Mouse (Mus musculus) midbrain, postnatal 0 days (tissue): ENCODE results near the gene Gm43518. TPM values are rescaled to one million over a fixed set of nuclear protein-coding genes. Genes with fewer than 3 reads are reported as not detected.

Experiments used
- ATAC-seq: fragments of 200-750 bp; cut with Nextera tagmentation; 2 replicates; pipeline ENCODE4 v1.8.0; 2017; ENCODE audit warnings: moderate number of reproducible peaks, mild to moderate bottlenecking, moderate TSS enrichment, moderate library complexity; ENCODE audit not compliant: low FRiP score
- DNase-seq: peaks from one replicate; pipeline ENCODE4 v3.0.0-alpha.2; 2015; ENCODE audit warnings: low spot score
- H3K27ac ChIP-seq: fragments of 300-500 bp; sonication (generic); 2 replicates; pipeline ENCODE4 v1.5.1; 2014; ENCODE audit warnings: low read depth, mild to moderate bottlenecking, low read length, mixed read lengths
- H3K27me3 ChIP-seq: fragments of 300-500 bp; sonication (generic); 2 replicates; pipeline ENCODE4 v1.6.1; 2014; ENCODE audit warnings: low read length, control low read depth, mixed read lengths; ENCODE audit not compliant: insufficient read depth
- H3K36me3 ChIP-seq: fragments of 300-500 bp; sonication (generic); 2 replicates; pipeline ENCODE4 v1.6.1; 2014; ENCODE audit warnings: low read length, control low read depth, mixed read lengths; ENCODE audit not compliant: insufficient read depth
- H3K4me1 ChIP-seq: fragments of 300-500 bp; sonication (generic); 2 replicates; pipeline ENCODE4 v1.6.1; 2014; ENCODE audit warnings: mild to moderate bottlenecking, control low read depth, antibody characterized with exemption, low read length, mixed read lengths; ENCODE audit not compliant: insufficient read depth
- H3K4me2 ChIP-seq: fragments of 300-500 bp; sonication (generic); 2 replicates; pipeline ENCODE4 v1.6.1; 2014; ENCODE audit warnings: low read depth, mild to moderate bottlenecking, low read length, mixed read lengths; ENCODE audit not compliant: poor library complexity, severe bottlenecking
- H3K4me3 ChIP-seq: fragments of 300-500 bp; sonication (generic); 2 replicates; pipeline ENCODE4 v1.5.1; 2014; ENCODE audit warnings: low read depth, mild to moderate bottlenecking, low read length, moderate library complexity
- H3K9ac ChIP-seq: fragments of 300-500 bp; sonication (generic); replicated peaks from 2 replicates; pipeline ENCODE4 v1.6.1; 2014; ENCODE audit warnings: mild to moderate bottlenecking, low read length, moderate library complexity, mixed read lengths; ENCODE audit not compliant: poor library complexity, severe bottlenecking
- H3K9me3 ChIP-seq: fragments of 300-500 bp; sonication (generic); 2 replicates; pipeline ENCODE4 v1.6.1; 2016; ENCODE audit warnings: low read length, control low read depth
- CTCF ChIP-seq: IDR thresholded peaks from 2 replicates; pipeline ENCODE4 v1.5.1; 2016; ENCODE audit warnings: antibody characterized with exemption, mild to moderate bottlenecking
- WGBS: fragments of 180-500 bp; shearing (Covaris S2); extraction: QIAGEN DNeasy Blood & Tissue Kit; methylation state at CpG from one replicate; pipeline ENCODE4 v1.1.7; 2014; 5-methylcytosine and 5-hydroxymethylcytosine counted together
- polyA plus RNA-seq: library from polyadenylated mRNA; unstranded; fragments of >200 nt; fragmentation: Nextera tagmentation; extraction: Ambion mirVana; gene quantifications from 2 replicates; pipeline ENCODE4 v1.2.1, GENCODE M21; 2015
- total RNA-seq: library from RNA; depleted of rRNA; stranded (reverse); fragments of >200 nt; gene quantifications from 2 replicates; pipeline ENCODE4 v1.2.3, GENCODE M21; 2014; rRNA removed

The Gm43518 gene
- total RNA-seq (6.0 TPM in 1 of 2 replicates, not detected in the other), polyA plus RNA-seq (2.7 and 2.8 TPM in 2 replicates)

DNA sequence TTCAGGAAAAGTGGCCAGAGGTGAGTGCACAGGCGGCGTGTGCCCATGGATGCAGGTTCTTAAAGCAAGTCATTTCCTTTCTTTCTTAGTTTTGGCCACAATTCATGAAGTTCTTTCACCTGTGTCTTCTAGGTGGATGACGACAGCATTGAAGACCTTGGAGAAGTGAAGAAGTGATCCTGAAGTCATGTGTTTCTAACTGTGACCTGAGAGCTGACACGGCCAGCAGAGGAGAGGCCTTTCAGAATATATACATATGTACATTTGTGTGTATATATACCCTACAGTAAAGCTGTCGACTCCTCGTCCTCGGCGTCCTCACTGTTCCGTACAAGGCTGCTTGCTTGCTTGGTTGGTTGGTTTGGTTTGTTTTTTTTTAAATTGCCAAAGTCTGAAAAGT is at the start of gene Gm43518:
Gene Gm43518, plus strand, starts transcription at position 301 of the 400 bp plus-strand sequence.
- H3K4me3 ChIP-seq: no peak within 1 kb of the TSS
- DNase-seq (no peak), ATAC-seq (no peak)
- 96% methylated on average over 9 of the region's 9 CpGs for WGBS
- H3K9me3 ChIP-seq: no peaks in the 10 kb centered on the region
- H3K36me3 ChIP-seq: peaks cover 46% of the 10 kb centered on the region
- no peak within 1 kb of the TSS for H3K9ac ChIP-seq
- no peak for TF ChIP-seq CTCF
- no peak within 1 kb of the TSS for H3K4me2 ChIP-seq
- 0 out of 2 replicates have a peak, but pooled peaks cover 2% of the 10 kb centered on the region for H3K4me1 ChIP-seq
- no peak within 1 kb of the TSS for H3K27ac ChIP-seq
- no peaks in the 10 kb centered on the region for H3K27me3 ChIP-seq

DNA sequence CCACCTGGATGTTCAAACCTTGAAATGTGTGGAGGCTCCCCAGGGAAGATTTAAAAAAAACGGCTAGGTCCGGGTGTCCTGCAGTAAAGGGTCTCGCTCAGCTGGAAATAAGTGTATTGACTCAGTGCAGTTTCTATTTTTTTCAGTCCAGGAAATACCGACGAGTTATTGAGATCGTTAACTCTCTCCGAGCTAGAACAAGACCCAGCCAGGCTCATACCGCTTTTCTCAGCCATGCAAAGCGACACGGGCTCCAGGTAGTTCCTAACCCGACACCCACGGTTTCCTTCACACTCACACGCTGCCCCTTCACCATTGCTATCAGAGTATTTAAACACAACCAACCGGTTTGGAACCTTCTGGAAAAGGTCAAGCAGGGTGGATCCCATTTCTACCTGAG is 49.2 kb upstream of the Gm43518 start:
- 69% methylated on average over 14 of the region's 14 CpGs for WGBS
- DNase-seq: no peak
- ATAC-seq: no peak
- no peak for TF ChIP-seq CTCF
- Histone ChIP-seq H3K27me3 (no peaks in the 10 kb centered on the region), H3K36me3 (no peaks in the 10 kb centered on the region), H3K4me2 (no peak overlapping the region; the same call in 1 of the 2 replicates), H3K9me3 (no peaks in the 10 kb centered on the region), H3K9ac (no peak overlapping the region), H3K27ac (no peak overlapping the region), H3K4me1 (no peaks in the 10 kb centered on the region), H3K4me3 (no peak overlapping the region)

DNA sequence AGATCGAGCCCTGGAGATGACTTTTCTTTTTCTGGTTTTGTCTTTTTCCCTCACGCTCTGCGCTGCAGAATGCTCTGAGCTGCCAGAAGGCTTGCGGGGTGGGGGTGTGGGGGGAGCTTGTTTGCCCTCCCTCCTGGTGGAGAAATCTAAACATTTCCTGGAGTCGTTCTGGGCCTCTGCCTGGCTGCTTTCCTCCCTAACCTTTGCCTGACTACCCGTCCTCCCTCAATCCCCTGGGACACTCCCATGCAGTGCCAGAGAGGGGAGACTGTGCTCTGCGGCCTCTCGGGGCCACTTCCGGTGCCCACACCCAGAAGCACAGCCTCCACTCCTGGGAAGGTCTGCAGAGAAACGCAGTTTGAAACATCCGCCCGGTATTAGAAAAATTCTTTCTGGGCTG is 47.3 kb upstream of the Gm43518 start, which contains the start of gene Hcar1:
Gene Hcar1, minus strand, starts transcription at position 93 of the 400 bp plus-strand sequence.
- no peak for TF ChIP-seq CTCF
- H3K4me2 ChIP-seq: no peak within 1 kb of the TSS
- WGBS: 67% methylated on average over 12 of the region's 12 CpGs
- H3K4me3 ChIP-seq: no peak within 1 kb of the TSS
- DNase-seq (no peak), ATAC-seq (no peak)
- H3K36me3 ChIP-seq: no peaks in the 10 kb centered on the region
- H3K27ac ChIP-seq: no peak within 1 kb of the TSS
- H3K9me3 ChIP-seq: no peaks in the 10 kb centered on the region
- no peak within 1 kb of the TSS for H3K9ac ChIP-seq
- H3K4me1 ChIP-seq: no peaks in the 10 kb centered on the region
- H3K27me3 ChIP-seq: no peaks in the 10 kb centered on the region

DNA sequence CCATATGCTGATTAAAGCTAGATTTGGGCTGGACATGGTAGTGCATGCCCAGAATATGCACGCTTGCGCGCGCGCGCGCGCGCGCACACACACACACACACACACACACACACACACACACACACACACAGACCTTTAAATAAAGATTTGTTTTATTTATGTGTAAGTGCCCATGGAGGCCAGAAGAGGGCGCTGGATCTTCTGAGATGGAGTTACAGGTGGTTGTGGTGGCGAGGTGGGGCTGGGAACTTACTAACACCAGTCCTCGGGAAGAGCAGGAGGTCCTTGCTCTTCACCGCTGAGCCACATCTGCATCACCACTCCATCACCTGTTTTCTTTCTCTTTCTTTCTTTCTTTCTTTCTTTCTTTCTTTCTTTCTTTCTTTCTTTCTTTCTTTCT is 46.4 kb upstream of the Gm43518 start:
- 81% methylated on average over 14 of the region's 14 CpGs for WGBS
- H3K27ac ChIP-seq: no peak overlapping the region
- TF ChIP-seq CTCF: peak; percentile 22; the same call in 1 of the 2 replicates
- no peaks in the 10 kb centered on the region for H3K9me3 ChIP-seq
- H3K4me1 ChIP-seq: no peaks in the 10 kb centered on the region
- H3K9ac ChIP-seq: no peak overlapping the region
- H3K36me3 ChIP-seq: no peaks in the 10 kb centered on the region
- H3K27me3 ChIP-seq: no peaks in the 10 kb centered on the region
- DNase-seq: no peak
- no peak for ATAC-seq
- no peak overlapping the region for H3K4me2 ChIP-seq
- no peak overlapping the region for H3K4me3 ChIP-seq

DNA sequence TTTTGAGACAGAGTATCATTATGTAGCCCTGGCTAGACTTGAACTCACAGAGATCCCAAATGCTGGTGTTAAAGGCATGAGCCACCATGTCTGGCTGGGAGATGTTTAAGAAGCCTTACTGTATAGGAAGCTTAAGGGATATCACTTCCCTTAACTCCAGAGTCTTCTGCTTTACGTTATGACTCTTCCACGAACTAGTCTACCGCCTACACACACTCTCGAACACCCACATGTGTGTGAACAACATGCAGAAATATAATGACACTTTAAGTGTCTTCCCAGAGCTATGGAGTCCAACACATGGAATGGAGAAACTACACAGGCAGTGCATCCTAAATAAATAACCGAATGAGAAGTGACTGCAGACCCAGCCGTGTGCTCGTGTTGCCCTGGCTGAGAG is 43.3 kb upstream of the Gm43518 start:
- H3K27me3 ChIP-seq: no peaks in the 10 kb centered on the region
- ATAC-seq (no peak), DNase-seq (no peak)
- H3K27ac ChIP-seq: no peak overlapping the region
- H3K4me1 ChIP-seq: no peaks in the 10 kb centered on the region
- H3K9ac ChIP-seq: no peak overlapping the region
- H3K36me3 ChIP-seq: no peaks in the 10 kb centered on the region
- 87% methylated on average over 7 of the region's 7 CpGs for WGBS
- no peak overlapping the region for H3K4me2 ChIP-seq
- no peak overlapping the region for H3K4me3 ChIP-seq
- H3K9me3 ChIP-seq: no peaks in the 10 kb centered on the region
- TF ChIP-seq CTCF: no peak

DNA sequence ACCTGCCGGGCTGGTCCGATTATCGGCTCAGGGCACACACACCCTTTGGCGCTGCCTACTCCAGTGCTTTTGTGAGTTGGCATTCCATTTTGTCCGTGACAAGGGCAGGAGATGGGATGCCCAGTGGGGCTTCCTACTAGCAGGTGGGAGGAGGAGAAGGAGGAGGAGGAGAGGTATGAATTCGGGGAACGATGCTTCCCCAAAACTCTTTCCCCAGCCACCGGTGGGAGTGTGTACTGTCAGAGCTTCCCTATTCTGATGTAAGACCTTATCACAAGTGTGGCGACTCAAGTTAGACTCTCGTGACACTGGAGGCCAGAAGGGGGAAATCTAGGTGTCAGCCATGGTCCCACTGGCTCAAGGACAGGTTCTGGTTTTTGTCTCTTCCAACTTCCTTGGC is 42.9 kb upstream of the Gm43518 start:
- Histone ChIP-seq H3K9ac (no peak overlapping the region), H3K4me2 (no peak overlapping the region), H3K4me1 (no peaks in the 10 kb centered on the region), H3K27ac (no peak overlapping the region), H3K4me3 (no peak overlapping the region), H3K9me3 (no peaks in the 10 kb centered on the region), H3K36me3 (no peaks in the 10 kb centered on the region), H3K27me3 (no peaks in the 10 kb centered on the region)
- no peak for TF ChIP-seq CTCF
- no peak for DNase-seq
- ATAC-seq: no peak
- WGBS: 78% methylated on average over 10 of the region's 10 CpGs
